Mouse (Mus musculus) c-Kit-positive CD71-positive TER-119-positive erythroid progenitor cells, embryonic 14.5 days (primary cell): ENCODE data around the gene Pbx1.

Experiments
- DNase-seq: peaks from one replicate; pipeline ENCODE4 v3.0.0-alpha.2; 2013; ENCODE audit warnings: low spot score

The Pbx1 gene

GRCm38 (mm10) chr1:168268224-168268623, 163.8 kb downstream of the Pbx1 start:
- no peak for DNase-seq

GRCm38 (mm10) chr1:168265594-168266390, 166.3 kb downstream of the Pbx1 start:
- no peak for DNase-seq

GRCm38 (mm10) chr1:168265090-168265489, 167.0 kb downstream of the Pbx1 start:
- no peak for DNase-seq

- no peak for DNase-seq
Observed at GRCm38 (mm10) chr1:168260391-168260790, 171.7 kb downstream of the Pbx1 start.

- no peak for DNase-seq
Observed at GRCm38 (mm10) chr1:168258856-168259255, 173.2 kb downstream of the Pbx1 start.

- no peak for DNase-seq
Observed at GRCm38 (mm10) chr1:168255347-168255908, 176.6 kb downstream of the Pbx1 start.

GRCm38 (mm10) chr1:168246968-168247724, 184.9 kb downstream of the Pbx1 start:
- no peak for DNase-seq

- no peak for DNase-seq
Observed at GRCm38 (mm10) chr1:168245539-168245938, 186.5 kb downstream of the Pbx1 start.

- DNase-seq, result no peak
Observed at GRCm38 (mm10) chr1:168243759-168244158, 188.3 kb downstream of the Pbx1 start.

GRCm38 (mm10) chr1:168243068-168243467, 189.0 kb downstream of the Pbx1 start:
- no peak for DNase-seq

GRCm38 (mm10) chr1:168241316-168241715, 190.8 kb downstream of the Pbx1 start:
- DNase-seq, result no peak

GRCm38 (mm10) chr1:168240846-168241245, 191.2 kb downstream of the Pbx1 start:
- no peak for DNase-seq

GRCm38 (mm10) chr1:168240386-168240785, 191.7 kb downstream of the Pbx1 start:
- DNase-seq, result no peak

GRCm38 (mm10) chr1:168236101-168236500, 196.0 kb downstream of the Pbx1 start:
- DNase-seq, result no peak

- DNase-seq, result no peak
Observed at GRCm38 (mm10) chr1:168234355-168234754, 197.7 kb downstream of the Pbx1 start.

- no peak for DNase-seq
Observed at GRCm38 (mm10) chr1:168233182-168233581, 198.9 kb downstream of the Pbx1 start.

- no peak for DNase-seq
Observed at GRCm38 (mm10) chr1:168231548-168232429, 200.3 kb downstream of the Pbx1 start.

- no peak for DNase-seq
Observed at GRCm38 (mm10) chr1:168230858-168231257, 201.2 kb downstream of the Pbx1 start.

GRCm38 (mm10) chr1:168230134-168230533, 201.9 kb downstream of the Pbx1 start:
- DNase-seq, result no peak

- DNase-seq, result no peak
Observed at GRCm38 (mm10) chr1:168228756-168229526, 203.1 kb downstream of the Pbx1 start.

GRCm38 (mm10) chr1:168226150-168226549, 205.9 kb downstream of the Pbx1 start:
- DNase-seq, result no peak
